Mouse (Mus musculus) liver, adult 10 weeks (tissue): Measurements from ENCODE around the gene Klhl28. TPM values are rescaled to one million over a fixed set of nuclear protein-coding genes. Genes with fewer than 3 reads are reported as not detected.

Source experiments
- polyA plus RNA-seq: library from polyadenylated mRNA; stranded (reverse); fragments of 350-450 nt; fragmentation: Illumina TruSeq; extraction: RNeasy Lipid Tissue Mini Kit (QIAGEN cat#74804); gene quantifications from one replicate; pipeline ENCODE4 v1.2.3, GENCODE M21; 2014; ENCODE audit warnings: low read depth, low replicate concordance

Gene Klhl28
- 8.2 TPM for polyA plus RNA-seq

GRCm38 (mm10) chr12:64965124-64966026 lies at the start of gene Klhl28, which contains the start of gene Togaram1:
Gene Klhl28 (minus strand): TSS chr12:64965534.
Gene Togaram1 (plus strand): TSS chr12:64965804.

GRCm38 (mm10) chr12:64917578-64918471 lies 47.5 kb downstream of the Klhl28 start, which contains the start of gene Gm527:
Gene Gm527 (plus strand): TSS chr12:64917906.

Other genes starting within 250 kb of the Klhl28 start
- gene Gm527, start 47.6 kb downstream of the Klhl28 start, polyA plus RNA-seq = 6.1 TPM
- 23.1 TPM for gene Togaram1, start 270 bp upstream of the Klhl28 start, polyA plus RNA-seq
- 39.3 TPM for gene Prpf39, start 70.8 kb upstream of the Klhl28 start, polyA plus RNA-seq
- 107 TPM for gene Fkbp3, start 108.5 kb upstream of the Klhl28 start, polyA plus RNA-seq
- 3.9 TPM for gene Fancm, start 110.1 kb upstream of the Klhl28 start, polyA plus RNA-seq
- gene Mis18bp1, start 207.1 kb upstream of the Klhl28 start, polyA plus RNA-seq = 0.58 TPM